Mouse (Mus musculus): Measurements from ENCODE around the gene Nynrin.

- TF ChIP-seq ZNF384 (IDR thresholded peaks at IDR 0.05; ENCODE audit: low read depth, low read length) (no peak), CHD2 (IDR thresholded peaks at IDR 0.05; ENCODE audit: low read depth, low read length) (no peak)
Measured at GRCm38 (mm10) chr14:55834808-55835533, 18.8 kb upstream of the Nynrin start.

All from ES-E14 (cell line).